Mouse (Mus musculus): ENCODE measurements around the gene Arl1. TPM values are rescaled to one million over a fixed set of nuclear protein-coding genes. Genes with fewer than 3 reads are reported as not detected.
A peak's percentile ranks its signal among the peaks of the same experiment; 100 is the strongest.
"Not testable (repeated sequence)": the region's sequence is repeated elsewhere in the genome, so short reads cannot be mapped to it uniquely, and the experiment has no call there.

Arl1 gene
- polyA plus RNA-seq, 1 experiment from 2014 or later = 173 TPM

DNA sequence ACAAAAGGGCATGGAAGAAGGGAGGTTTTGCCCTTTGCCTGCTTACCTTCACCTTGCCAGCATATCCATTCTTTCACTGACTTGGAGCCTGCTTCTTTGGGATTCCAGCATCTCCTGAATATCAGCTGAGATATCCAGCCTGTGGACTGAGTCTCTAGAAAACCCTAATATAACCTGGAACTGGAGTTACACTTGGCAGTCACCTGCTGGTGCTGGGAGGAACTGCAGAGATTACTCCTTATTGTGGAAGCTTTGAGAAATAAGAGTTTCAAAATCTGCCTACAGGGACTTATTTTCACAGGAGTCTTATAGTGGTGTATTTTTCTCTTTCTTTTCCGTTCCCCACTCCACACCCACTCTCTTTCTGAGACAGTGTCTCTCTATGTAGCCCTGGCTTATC lies 3.5 kb upstream of the Arl1 start:
- Histone ChIP-seq H3K4me3 (ENCODE audit: low read depth, low read length) (no peak overlapping the region), H3K36me3 (ENCODE audit: insufficient read depth, low read length) (no peaks in the 10 kb centered on the region), H3K9ac (replicated peaks; ENCODE audit: low read depth) (no peak overlapping the region), H3K4me2 (replicated peaks; ENCODE audit: low read depth, low read length) (no peak overlapping the region), H3K27ac (ENCODE audit: low read length) (no peak overlapping the region), H3K4me1 (ENCODE audit: insufficient read depth, low read depth, low read length) (peaks cover 3% of the 10 kb centered on the region; the same call in 1 of the 2 replicates), H3K27me3 (replicated peaks; ENCODE audit: insufficient read depth, low read length) (no peaks in the 10 kb centered on the region), H3K9me3 (ENCODE audit: low read length) (no peaks in the 10 kb centered on the region)
- TF ChIP-seq CTCF (IDR thresholded peaks at IDR 0.05) = peak; percentile 77
- no peak for TF ChIP-seq EP300 (IDR thresholded peaks at IDR 0.05)
- WGBS = 38% methylated on average over 1 of the region's 1 CpGs
- ATAC-seq (no peak), DNase-seq (ENCODE audit: low spot score) (peak; percentile 80)

- H3K9ac ChIP-seq (replicated peaks; ENCODE audit: low read depth) = no peak overlapping the region
- WGBS = 69% methylated on average over 8 of the region's 8 CpGs
- H3K4me2 ChIP-seq (replicated peaks; ENCODE audit: low read depth, low read length) = no peak overlapping the region
- no peaks in the 10 kb centered on the region for H3K36me3 ChIP-seq (ENCODE audit: insufficient read depth, low read length)
- ATAC-seq (no peak), DNase-seq (ENCODE audit: low spot score) (no peak)
- peaks cover 3% of the 10 kb centered on the region; the same call in 1 of the 2 replicates for H3K4me1 ChIP-seq (ENCODE audit: insufficient read depth, low read depth, low read length)
- no peak overlapping the region for H3K27ac ChIP-seq (ENCODE audit: low read length)
- TF ChIP-seq EP300 (IDR thresholded peaks at IDR 0.05) = no peak
- no peak for TF ChIP-seq CTCF (IDR thresholded peaks at IDR 0.05)
- no peaks in the 10 kb centered on the region for H3K27me3 ChIP-seq (replicated peaks; ENCODE audit: insufficient read depth, low read length)
- no peaks in the 10 kb centered on the region for H3K9me3 ChIP-seq (ENCODE audit: low read length)
- H3K4me3 ChIP-seq (ENCODE audit: low read depth, low read length) = no peak overlapping the region
These were observed 2.5 kb upstream of the Arl1 start for GRCm38 (mm10) chr10:88728166-88728565.

DNA sequence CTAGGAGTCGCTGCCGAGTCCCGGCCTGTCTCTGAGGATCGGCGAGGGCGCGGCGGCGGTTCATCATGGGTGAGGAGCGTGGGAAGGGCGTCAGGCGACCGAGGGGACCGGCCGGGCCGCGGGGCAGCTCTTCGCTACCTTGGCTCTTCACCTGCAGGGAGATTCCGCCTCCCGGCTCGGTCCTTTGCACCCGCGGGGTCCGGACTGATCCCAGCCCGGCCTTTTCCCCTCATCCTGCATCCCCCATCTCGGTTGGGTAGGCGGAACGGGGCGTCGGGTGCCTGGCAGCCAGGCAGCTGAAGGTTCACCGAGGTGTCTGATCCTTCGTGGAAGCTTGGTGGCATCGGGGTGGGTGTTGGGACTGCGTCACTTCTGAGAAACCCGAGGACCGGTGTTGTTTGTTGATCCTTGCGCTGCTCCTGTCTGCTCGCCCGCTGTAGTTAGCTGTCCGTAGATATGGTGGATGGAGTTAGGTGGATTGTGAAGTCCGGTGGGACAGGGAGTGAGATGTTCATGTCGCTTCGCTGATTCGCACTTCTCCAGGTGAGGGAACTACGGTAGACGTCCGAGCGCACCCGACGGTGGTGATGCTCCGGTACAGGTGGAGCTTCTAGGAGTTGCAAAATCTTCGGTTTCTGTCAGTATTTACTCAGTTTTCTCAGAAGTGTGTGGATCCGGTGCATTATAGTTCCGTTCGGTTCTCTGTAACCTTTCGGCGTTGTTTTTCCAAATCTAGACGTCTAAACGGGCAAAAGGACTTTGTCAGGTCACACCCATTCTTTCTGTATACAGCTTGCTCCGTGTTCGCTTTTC lies 1.0 kb downstream of the Arl1 start:
- no peaks in the 10 kb centered on the region for H3K27me3 ChIP-seq (replicated peaks; ENCODE audit: insufficient read depth, low read length)
- no peaks in the 10 kb centered on the region for H3K9me3 ChIP-seq (ENCODE audit: low read length)
- H3K4me3 ChIP-seq (ENCODE audit: low read depth, low read length) = peak overlapping the region; percentile 93
- no peak; the same call in 1 of the 2 replicates for TF ChIP-seq CTCF (IDR thresholded peaks at IDR 0.05)
- no peak for TF ChIP-seq EP300 (IDR thresholded peaks at IDR 0.05)
- 1% methylated on average over 59 of the region's 61 CpGs for WGBS
- H3K36me3 ChIP-seq (ENCODE audit: insufficient read depth, low read length) = no peaks in the 10 kb centered on the region
- peak; percentile 35 for DNase-seq (ENCODE audit: low spot score)
- peak overlapping the region; percentile 69 for H3K4me2 ChIP-seq (replicated peaks; ENCODE audit: low read depth, low read length)
- peak overlapping the region; percentile 89 for H3K27ac ChIP-seq (ENCODE audit: low read length)
- peak; percentile 34 for ATAC-seq
- H3K9ac ChIP-seq (replicated peaks; ENCODE audit: low read depth) = peak overlapping the region; percentile 93
- H3K4me1 ChIP-seq (ENCODE audit: insufficient read depth, low read depth, low read length) = peaks cover 3% of the 10 kb centered on the region; the same call in 1 of the 2 replicates

- H3K27me3 ChIP-seq (replicated peaks; ENCODE audit: insufficient read depth, low read length) = no peaks in the 10 kb centered on the region
- H3K36me3 ChIP-seq (ENCODE audit: insufficient read depth, low read length) = no peaks in the 10 kb centered on the region
- H3K9me3 ChIP-seq (ENCODE audit: low read length) = no peaks in the 10 kb centered on the region
- peak overlapping the region; percentile 93 for H3K4me3 ChIP-seq (ENCODE audit: low read depth, low read length)
- peak overlapping the region; percentile 93 for H3K9ac ChIP-seq (replicated peaks; ENCODE audit: low read depth)
- WGBS = 4% methylated on average over 6 of the region's 6 CpGs
- ATAC-seq (no peak), DNase-seq (ENCODE audit: low spot score) (peak; percentile 17)
- TF ChIP-seq EP300 (IDR thresholded peaks at IDR 0.05) (no peak), CTCF (IDR thresholded peaks at IDR 0.05) (no peak)
- H3K4me1 ChIP-seq (ENCODE audit: insufficient read depth, low read depth, low read length) = peaks cover 3% of the 10 kb centered on the region; the same call in 1 of the 2 replicates
- H3K27ac ChIP-seq (ENCODE audit: low read length) = no peak overlapping the region; the same call in 1 of the 2 replicates
- peak overlapping the region; percentile 69 for H3K4me2 ChIP-seq (replicated peaks; ENCODE audit: low read depth, low read length)
These were observed 1.6 kb downstream of the Arl1 start for GRCm38 (mm10) chr10:88732309-88732622.

DNA sequence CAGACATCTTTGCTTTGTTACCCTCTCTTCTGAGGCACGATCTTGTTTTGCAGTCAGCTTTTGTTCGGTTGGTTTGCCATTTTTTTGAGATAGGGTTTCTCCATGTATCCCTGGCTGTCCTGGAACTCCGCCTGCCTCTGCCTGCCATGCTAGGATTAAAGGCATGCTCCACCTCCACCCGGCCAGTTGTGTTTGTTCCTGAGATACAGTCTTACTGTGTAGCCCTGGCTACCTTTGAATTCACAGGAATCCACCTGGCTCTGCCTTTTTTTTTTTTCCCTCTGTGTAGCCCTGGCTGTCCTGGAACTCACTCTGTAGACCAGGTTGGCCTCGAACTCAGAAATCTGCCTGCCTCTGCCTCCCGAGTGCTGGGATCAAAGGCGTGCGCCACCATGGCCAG lies 8.4 kb downstream of the Arl1 start:
- 96% methylated on average over 8 of the region's 8 CpGs for WGBS
- not testable (repeated sequence) for DNase-seq (ENCODE audit: low spot score); H3K9ac ChIP-seq (replicated peaks; ENCODE audit: low read depth); H3K4me2 ChIP-seq (replicated peaks; ENCODE audit: low read depth, low read length); H3K27ac ChIP-seq (ENCODE audit: low read length); H3K4me1 ChIP-seq (ENCODE audit: insufficient read depth, low read depth, low read length); H3K9me3 ChIP-seq (ENCODE audit: low read length); H3K27me3 ChIP-seq (replicated peaks; ENCODE audit: insufficient read depth, low read length); H3K4me3 ChIP-seq (ENCODE audit: low read depth, low read length); ATAC-seq
- H3K36me3 ChIP-seq (ENCODE audit: insufficient read depth, low read length) = peaks cover 20% of the 10 kb centered on the region

DNA sequence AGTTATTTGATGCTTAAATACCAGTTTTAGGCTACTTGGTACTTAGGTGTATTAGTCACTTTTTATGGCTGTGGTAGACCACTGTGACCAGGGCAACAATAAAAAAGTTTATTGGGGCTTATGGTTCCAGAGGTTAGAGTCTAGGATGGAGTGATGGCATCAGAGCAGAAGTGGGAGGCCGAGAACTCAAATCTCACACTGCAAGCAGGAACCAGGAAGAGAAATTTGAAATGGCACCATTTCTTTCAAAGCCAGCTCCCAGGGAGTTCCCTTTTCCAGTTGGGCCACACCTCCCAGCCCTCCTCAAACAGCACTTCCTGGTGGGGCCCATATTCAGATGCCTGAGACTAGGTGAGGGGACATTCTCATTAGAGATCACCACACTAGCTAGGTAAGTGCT lies 9.2 kb downstream of the Arl1 start:
- DNase-seq (ENCODE audit: low spot score) = no peak
- Histone ChIP-seq H3K4me3 (ENCODE audit: low read depth, low read length) (no peak overlapping the region), H3K27me3 (replicated peaks; ENCODE audit: insufficient read depth, low read length) (no peaks in the 10 kb centered on the region), H3K36me3 (ENCODE audit: insufficient read depth, low read length) (peaks cover 27% of the 10 kb centered on the region), H3K4me2 (replicated peaks; ENCODE audit: low read depth, low read length) (no peak overlapping the region), H3K9ac (replicated peaks; ENCODE audit: low read depth) (no peak overlapping the region), H3K27ac (ENCODE audit: low read length) (no peak overlapping the region), H3K4me1 (ENCODE audit: insufficient read depth, low read depth, low read length) (no peaks in the 10 kb centered on the region), H3K9me3 (ENCODE audit: low read length) (no peaks in the 10 kb centered on the region)
- ATAC-seq = no peak
- WGBS = 87% methylated on average over 1 of the region's 1 CpGs
- TF ChIP-seq EP300 (IDR thresholded peaks at IDR 0.05) (no peak), CTCF (IDR thresholded peaks at IDR 0.05) (no peak)

All from lung, postnatal 0 days (tissue).